Mouse (Mus musculus) MEL (cell line): ENCODE measurements around the gene Pi4kb. TPM values are rescaled to one million over a fixed set of nuclear protein-coding genes. Genes with fewer than 3 reads are reported as not detected.

ENCODE experiments used
- DNase-seq: peaks from one replicate; pipeline ENCODE4 v3.0.0; 2011; ENCODE audit warnings: low read depth, low spot score
- H3K27ac ChIP-seq: 2 replicates; pipeline ENCODE4 v1.5.1; 2012; ENCODE audit warnings: low read depth, mild to moderate bottlenecking, control low read depth, low read length, moderate library complexity; ENCODE audit not compliant: control insufficient read depth
- H3K27me3 ChIP-seq, 2 experiments: fragments of 150-350 bp in 1 of 2; sonication (generic) in 1 of 2; 2 replicates each; pipeline ENCODE4 v1.6.1; 2012; ENCODE audit warnings: low read length in 2 of 2, mild to moderate bottlenecking in 2 of 2, improper control_type of control experiment in 1 of 2, moderate library complexity in 1 of 2; ENCODE audit not compliant: insufficient read depth in 2 of 2, control insufficient read depth in 1 of 2
- H3K36me3 ChIP-seq, 2 experiments: 2 replicates each; pipeline ENCODE4 v1.6.1; 2012 to 2014; ENCODE audit warnings: low read length in 2 of 2, improper control_type of control experiment in 1 of 2, inconsistent platforms in 1 of 2, mild to moderate bottlenecking in 1 of 2; ENCODE audit not compliant: insufficient read depth in 2 of 2, control insufficient read depth in 1 of 2
- H3K4me1 ChIP-seq, 2 experiments: fragments of 150-350 bp in 1 of 2; sonication (generic) in 1 of 2; 2 replicates each; pipeline ENCODE4 v1.6.1; 2012; ENCODE audit warnings: low read length in 2 of 2, improper control_type of control experiment in 1 of 2, mild to moderate bottlenecking in 1 of 2; ENCODE audit not compliant: insufficient read depth in 2 of 2, control insufficient read depth in 1 of 2
- H3K4me3 ChIP-seq, 2 experiments: fragments of 150-350 bp in 1 of 2; sonication (generic) in 1 of 2; 2 replicates each; pipeline ENCODE4 v1.5.1; 2012; ENCODE audit warnings: low read depth in 2 of 2, low read length in 2 of 2, mild to moderate bottlenecking in 2 of 2, moderate library complexity in 2 of 2, control low read depth in 1 of 2, improper control_type of control experiment in 1 of 2; ENCODE audit not compliant: control insufficient read depth in 1 of 2, insufficient read depth in 1 of 2
- H3K79me2 ChIP-seq: 2 replicates; pipeline ENCODE4 v1.6.1; 2012; ENCODE audit warnings: mild to moderate bottlenecking, low read length, moderate library complexity; ENCODE audit not compliant: control insufficient read depth, poor library complexity, insufficient read depth
- H3K9ac ChIP-seq: 2 replicates; pipeline ENCODE4 v1.6.1; 2012; ENCODE audit warnings: low read depth, mild to moderate bottlenecking, control low read depth, low read length, moderate library complexity; ENCODE audit not compliant: control insufficient read depth, poor library complexity, severe bottlenecking
- H3K9me3 ChIP-seq: fragments of 150-350 bp; sonication (generic); replicated peaks from 2 replicates; pipeline ENCODE4 v1.6.1; 2012; ENCODE audit warnings: mild to moderate bottlenecking, low read length, improper control_type of control experiment, moderate library complexity; ENCODE audit not compliant: insufficient read depth
- BHLHE40 ChIP-seq: IDR thresholded peaks from 2 replicates; pipeline ENCODE4 v1.6.1; 2012; ENCODE audit warnings: low read depth, mild to moderate bottlenecking, inconsistent platforms, low read length, improper control_type of control experiment, borderline replicate concordance
- CHD2 ChIP-seq: IDR thresholded peaks from 2 replicates; pipeline ENCODE4 v1.6.1; 2011; ENCODE audit warnings: low read length, improper control_type of control experiment
- CTCF ChIP-seq, 3 experiments: IDR thresholded peaks in 2 of 3; conservative IDR thresholded peaks in 1 of 3; 2 replicates each; pipeline ENCODE4 v1.5.1; 2011 to 2012; ENCODE audit warnings: low read length in 3 of 3, low read depth in 2 of 3, mild to moderate bottlenecking in 2 of 3, improper control_type of control experiment in 1 of 3, inconsistent platforms in 1 of 3, mixed read lengths in 1 of 3, moderate library complexity in 1 of 3; ENCODE audit not compliant: control insufficient read depth in 1 of 3, insufficient read depth in 1 of 3, poor library complexity in 1 of 3, severe bottlenecking in 1 of 3
- E2F4 ChIP-seq: IDR thresholded peaks from 2 replicates; pipeline ENCODE4 v1.6.1; 2011; ENCODE audit warnings: low read depth, low read length, improper control_type of control experiment, borderline replicate concordance
- ELF1 ChIP-seq: IDR thresholded peaks from 2 replicates; pipeline ENCODE4 v1.6.1; 2014; ENCODE audit warnings: low read depth, mild to moderate bottlenecking, inconsistent platforms, low read length, improper control_type of control experiment, moderate library complexity
- EP300 ChIP-seq, 2 experiments: IDR thresholded peaks; 2 replicates each; pipeline ENCODE4 v1.6.1; 2011; ENCODE audit warnings: improper control_type of control experiment in 2 of 2, low read length in 2 of 2, low read depth in 1 of 2, mild to moderate bottlenecking in 1 of 2
- ETS1 ChIP-seq: IDR thresholded peaks from 2 replicates; pipeline ENCODE4 v1.6.1; 2012; ENCODE audit warnings: low read depth, mild to moderate bottlenecking, inconsistent platforms, low read length, improper control_type of control experiment, moderate library complexity
- GABPA ChIP-seq: IDR thresholded peaks from 2 replicates; pipeline ENCODE4 v1.6.1; 2012; ENCODE audit warnings: low read depth, mild to moderate bottlenecking, inconsistent platforms, low read length, improper control_type of control experiment, moderate library complexity
- GATA1 ChIP-seq: IDR thresholded peaks from 2 replicates; pipeline ENCODE4 v1.6.1; 2011; ENCODE audit warnings: low read depth, low read length, improper control_type of control experiment
- HCFC1 ChIP-seq: IDR thresholded peaks from 2 replicates; pipeline ENCODE4 v1.6.1; 2012; ENCODE audit warnings: low read depth, mild to moderate bottlenecking, inconsistent platforms, low read length, improper control_type of control experiment, moderate library complexity
- JUND ChIP-seq: IDR thresholded peaks from 2 replicates; pipeline ENCODE4 v1.6.1; 2011; ENCODE audit warnings: low read depth, mild to moderate bottlenecking, improper control_type of control experiment, low read length
- KAT2A ChIP-seq: conservative IDR thresholded peaks from 2 replicates; pipeline ENCODE4 v1.6.1; 2012; ENCODE audit warnings: low read depth, low read length, improper control_type of control experiment, inconsistent platforms
- MAFK ChIP-seq: IDR thresholded peaks from 2 replicates; pipeline ENCODE4 v1.6.1; 2011; ENCODE audit warnings: low read depth, mild to moderate bottlenecking, low read length, improper control_type of control experiment, borderline replicate concordance
- MAX ChIP-seq: IDR thresholded peaks from 2 replicates; pipeline ENCODE4 v1.6.1; 2011; ENCODE audit warnings: low read length, improper control_type of control experiment
- MAZ ChIP-seq: IDR thresholded peaks from 2 replicates; pipeline ENCODE4 v1.6.1; 2012; ENCODE audit warnings: low read depth, mild to moderate bottlenecking, inconsistent platforms, low read length, improper control_type of control experiment
- MEF2A ChIP-seq: IDR thresholded peaks from 2 replicates; pipeline ENCODE4 v1.6.1; 2014; ENCODE audit warnings: low read depth, mild to moderate bottlenecking, inconsistent platforms, low read length, improper control_type of control experiment; ENCODE audit not compliant: poor library complexity, insufficient replicate concordance, severe bottlenecking; ENCODE audit errors: extremely low read depth
- MYC ChIP-seq: IDR thresholded peaks from 2 replicates; pipeline ENCODE4 v1.6.1; 2011; ENCODE audit warnings: low read depth, mild to moderate bottlenecking, low read length, improper control_type of control experiment, moderate library complexity
- NELFE ChIP-seq: IDR thresholded peaks from 2 replicates; pipeline ENCODE4 v1.6.1; 2011; ENCODE audit warnings: low read depth, low read length, improper control_type of control experiment
- NRF1 ChIP-seq: IDR thresholded peaks from 2 replicates; pipeline ENCODE4 v1.6.1; 2014; ENCODE audit warnings: low read depth, mild to moderate bottlenecking, inconsistent platforms, low read length, improper control_type of control experiment, moderate library complexity; ENCODE audit not compliant: poor library complexity, insufficient read depth, severe bottlenecking
- POLR2A ChIP-seq, 2 experiments: IDR thresholded peaks; 2 replicates each; pipeline ENCODE4 v1.6.1; 2011 to 2012; ENCODE audit warnings: low read length in 2 of 2, mild to moderate bottlenecking in 2 of 2, control low read depth in 1 of 2, improper control_type of control experiment in 1 of 2, low read depth in 1 of 2, moderate library complexity in 1 of 2; ENCODE audit not compliant: control insufficient read depth in 1 of 2, insufficient read depth in 1 of 2, poor library complexity in 1 of 2
- POLR2AphosphoS2 ChIP-seq: IDR thresholded peaks from 2 replicates; pipeline ENCODE4 v1.6.1; 2011; ENCODE audit warnings: low read length, improper control_type of control experiment
- POLR2AphosphoS5 ChIP-seq: IDR thresholded peaks from 2 replicates; pipeline ENCODE4 v1.6.1; 2012; ENCODE audit warnings: low read depth, borderline replicate concordance, mild to moderate bottlenecking, inconsistent platforms, low read length, moderate library complexity, mixed read lengths
- RAD21 ChIP-seq: IDR thresholded peaks from 2 replicates; pipeline ENCODE4 v1.6.1; 2011; ENCODE audit warnings: mild to moderate bottlenecking, low read depth, low read length, improper control_type of control experiment
- SIN3A ChIP-seq: IDR thresholded peaks from 2 replicates; pipeline ENCODE4 v1.6.1; 2012; ENCODE audit warnings: low read length, improper control_type of control experiment, inconsistent platforms
- SMC3 ChIP-seq: IDR thresholded peaks from 2 replicates; pipeline ENCODE4 v1.6.1; 2011; ENCODE audit warnings: low read depth, low read length, improper control_type of control experiment
- TBP ChIP-seq: IDR thresholded peaks from 2 replicates; pipeline ENCODE4 v1.8.0; 2011; ENCODE audit warnings: low read depth, low read length, improper control_type of control experiment
- TCF12 ChIP-seq: IDR thresholded peaks from 2 replicates; pipeline ENCODE4 v1.6.1; 2014; ENCODE audit warnings: low read depth, mild to moderate bottlenecking, inconsistent platforms, low read length, improper control_type of control experiment, moderate library complexity
- UBTF ChIP-seq: IDR thresholded peaks from 2 replicates; pipeline ENCODE4 v1.6.1; 2012; ENCODE audit warnings: low read depth, mild to moderate bottlenecking, inconsistent platforms, low read length, improper control_type of control experiment, moderate library complexity, borderline replicate concordance; ENCODE audit not compliant: insufficient read depth
- USF1 ChIP-seq: IDR thresholded peaks from 2 replicates; pipeline ENCODE4 v1.6.1; 2014; ENCODE audit warnings: low read depth, mild to moderate bottlenecking, inconsistent platforms, low read length, improper control_type of control experiment, moderate library complexity
- USF2 ChIP-seq, 2 experiments: IDR thresholded peaks; 2 replicates each; pipeline ENCODE4 v1.6.1; 2011 to 2012; ENCODE audit warnings: improper control_type of control experiment in 2 of 2, low read length in 2 of 2, borderline replicate concordance in 1 of 2, inconsistent platforms in 1 of 2, low read depth in 1 of 2, mild to moderate bottlenecking in 1 of 2; ENCODE audit not compliant: insufficient read depth in 1 of 2
- ZC3H11A ChIP-seq: IDR thresholded peaks from 2 replicates; pipeline ENCODE4 v1.6.1; 2012; ENCODE audit warnings: low read depth, mild to moderate bottlenecking, inconsistent platforms, low read length, improper control_type of control experiment
- ZKSCAN1 ChIP-seq: IDR thresholded peaks from 2 replicates; pipeline ENCODE4 v1.6.1; 2012; ENCODE audit warnings: low read depth, mild to moderate bottlenecking, inconsistent platforms, low read length, improper control_type of control experiment, moderate library complexity
- ZMIZ1 ChIP-seq: IDR thresholded peaks from 2 replicates; pipeline ENCODE4 v1.6.1; 2012; ENCODE audit warnings: low read depth, mild to moderate bottlenecking, inconsistent platforms, low read length, improper control_type of control experiment, moderate library complexity
- ZNF384 ChIP-seq: IDR thresholded peaks from 2 replicates; pipeline ENCODE4 v1.6.1; 2012; ENCODE audit warnings: low read depth, mild to moderate bottlenecking, inconsistent platforms, low read length, improper control_type of control experiment
- polyA plus RNA-seq, 2 experiments: library from polyadenylated mRNA; stranded (reverse) in 1 of 2; unstranded in 1 of 2; fragments of >175 nt in 1 of 2; fragments of >200 nt in 1 of 2; gene quantifications; 2 replicates each; pipeline versions ENCODE4 v1.2.1 to v1.2.4; 2012; ENCODE audit warnings: low replicate concordance in 2 of 2, low read depth in 1 of 2; ENCODE audit not compliant: insufficient read length in 2 of 2, insufficient read depth in 1 of 2, missing spikeins in 1 of 2
- total RNA-seq: library from RNA; depleted of rRNA; stranded (reverse); fragments of 300-350 nt; gene quantifications from 2 replicates; pipeline ENCODE4 v1.2.3, GENCODE M21; 2012; rRNA removed

The Pi4kb gene
- total RNA-seq, result 45.0 and 45.1 TPM in 2 replicates
- 10 to 100 TPM in 1 of 2 experiments, not detected in 1; 56.7 TPM for polyA plus RNA-seq

GRCm38 (mm10) chr3:94974528-94975422, at the start of gene Pi4kb:
Gene Pi4kb, plus strand, starts transcription at chr3:94974731.
- Histone ChIP-seq H3K79me2 (peaks cover 14% of the 10 kb centered on the region), H3K36me3 (peaks cover 0 to 17% of the 10 kb centered on the region in 2 experiments; a peak in 2 of 4 replicates), H3K27me3 (no peaks in the 10 kb centered on the region), H3K9ac (peak within 1 kb of the TSS; percentile 94), H3K4me3 (peak within 1 kb of the TSS; percentile 82 to 94), H3K4me1 (peaks cover 7 to 12% of the 10 kb centered on the region in 2 experiments; a peak in 3 of 4 replicates), H3K9me3 (no peaks in the 10 kb centered on the region), H3K27ac (peak within 1 kb of the TSS; percentile 87)
- peak; percentile 99 for DNase-seq
- TF ChIP-seq BHLHE40 (no peak), MAFK (no peak), ZMIZ1 (peak; percentile 74), POLR2A (IDR thresholded peaks at IDR 0.05; ENCODE audit: control insufficient read depth in 1 of 2, insufficient read depth in 1 of 2, low read depth in 1 of 2, low read length in 2 of 2, poor library complexity in 1 of 2) (peak; percentile 87 to 96), ETS1 (no peak), KAT2A (no peak; the same call in 1 of the 2 replicates), TBP (peak; percentile 77), ZKSCAN1 (no peak), ZC3H11A (no peak), GABPA (no peak), CTCF (IDR thresholded peaks at IDR 0.05 in 2 of 3, conservative IDR thresholded peaks at IDR 0.05 in 1 of 3; ENCODE audit: control insufficient read depth in 1 of 3, insufficient read depth in 1 of 3, low read depth in 2 of 3, low read length in 3 of 3, poor library complexity in 1 of 3, severe bottlenecking in 1 of 3) (peak in 1 of 3 experiments; percentile 8; a peak in 2 of 6 replicates), POLR2AphosphoS5 (no peak), TCF12 (peak; percentile 37; the same call in 1 of the 2 replicates), MEF2A (no peak), POLR2AphosphoS2 (peak; percentile 87; the same call in 1 of the 2 replicates), ZNF384 (no peak), USF1 (no peak), MYC (no peak; the same call in 1 of the 2 replicates), UBTF (peak; percentile 57; the same call in 1 of the 2 replicates), NELFE (peak; percentile 80), MAZ (peak; percentile 80; the same call in 1 of the 2 replicates), HCFC1 (peak; percentile 84), JUND (no peak), GATA1 (no peak), SMC3 (no peak; the same call in none of the 2 replicates), ELF1 (peak; percentile 76; the same call in 1 of the 2 replicates), RAD21 (no peak), CHD2 (no peak), E2F4 (no peak), EP300 (IDR thresholded peaks at IDR 0.05; ENCODE audit: low read depth in 1 of 2, low read length in 2 of 2) (no peak), MAX (peak; percentile 99), NRF1 (no peak), SIN3A (peak; percentile 83), USF2 (IDR thresholded peaks at IDR 0.05; ENCODE audit: borderline replicate concordance in 1 of 2, insufficient read depth in 1 of 2, low read depth in 1 of 2, low read length in 2 of 2) (no peak)
